Mouse (Mus musculus): Measurements from ENCODE around the gene Iqce. TPM values are rescaled to one million over a fixed set of nuclear protein-coding genes. Genes with fewer than 3 reads are reported as not detected.

Gene Iqce
- total and polyA plus RNA-seq, 2 experiments: 2.3 to 5.5 TPM

DNA sequence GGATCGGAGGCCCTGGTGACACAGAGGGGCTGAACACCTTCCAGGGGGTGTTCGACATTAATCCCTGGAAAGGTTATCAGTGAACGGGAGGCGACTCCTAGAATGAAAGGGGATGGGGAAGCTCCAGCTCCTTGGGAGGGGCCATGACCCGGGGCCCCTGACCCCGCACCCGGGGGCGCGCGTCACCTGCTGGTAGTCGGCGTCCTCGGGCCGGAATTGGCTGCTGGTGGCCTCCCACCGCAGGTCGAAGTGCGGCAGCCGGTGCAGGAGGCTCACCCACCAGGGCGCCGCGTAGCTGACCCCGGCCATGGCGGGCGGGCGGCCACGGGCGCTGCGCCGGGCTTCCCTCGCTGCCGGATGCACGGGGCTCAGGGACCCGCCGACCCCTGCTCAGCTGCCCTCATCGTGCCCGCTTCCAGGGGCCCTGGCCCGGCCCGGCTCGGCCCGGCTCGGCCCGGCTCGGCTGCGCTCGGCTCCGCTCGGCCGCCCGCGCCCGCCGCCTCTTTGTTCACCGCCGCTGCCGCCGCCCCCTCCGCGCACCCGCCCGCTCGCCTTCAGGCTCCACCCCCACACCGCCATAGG, 53.6 kb downstream of the Iqce start, which contains the start of gene Ttyh3:
TSS of gene Ttyh3 (minus strand) at position 513 of the 582 bp plus-strand sequence.
- H3K4me1 ChIP-seq (ENCODE audit: control insufficient read depth, insufficient read depth, low read length): peaks cover 10% of the 10 kb centered on the region
- no peak for DNase-seq (ENCODE audit: extremely low read depth, low read depth, low spot score)
- no peaks in the 10 kb centered on the region for H3K36me3 ChIP-seq (ENCODE audit: control insufficient read depth, insufficient read depth, low read length)
- no peak within 1 kb of the TSS for H3K27ac ChIP-seq (replicated peaks; ENCODE audit: insufficient read depth, low read depth, low read length)
- TF ChIP-seq POLR2A (IDR thresholded peaks at IDR 0.05; ENCODE audit: extremely low read depth, insufficient read depth, low read length) (0 out of 2 replicates have a peak, but pooled peaks have one; percentile 7), CTCF (IDR thresholded peaks at IDR 0.05; ENCODE audit: low read depth, low read length) (no peak)
- no peaks in the 10 kb centered on the region for H3K79me2 ChIP-seq (ENCODE audit: control insufficient read depth, insufficient read depth, low read length)
- 1% methylated on average over 46 of the region's 62 CpGs for WGBS
- H3K4me3 ChIP-seq (ENCODE audit: insufficient read depth, low read depth, low read length): peak within 1 kb of the TSS; percentile 81
- H3K27me3 ChIP-seq (ENCODE audit: control insufficient read depth, insufficient read depth, low read length): no peaks in the 10 kb centered on the region
- peak within 1 kb of the TSS; percentile 95 for H3K9ac ChIP-seq (ENCODE audit: low read depth, low read length)

DNA sequence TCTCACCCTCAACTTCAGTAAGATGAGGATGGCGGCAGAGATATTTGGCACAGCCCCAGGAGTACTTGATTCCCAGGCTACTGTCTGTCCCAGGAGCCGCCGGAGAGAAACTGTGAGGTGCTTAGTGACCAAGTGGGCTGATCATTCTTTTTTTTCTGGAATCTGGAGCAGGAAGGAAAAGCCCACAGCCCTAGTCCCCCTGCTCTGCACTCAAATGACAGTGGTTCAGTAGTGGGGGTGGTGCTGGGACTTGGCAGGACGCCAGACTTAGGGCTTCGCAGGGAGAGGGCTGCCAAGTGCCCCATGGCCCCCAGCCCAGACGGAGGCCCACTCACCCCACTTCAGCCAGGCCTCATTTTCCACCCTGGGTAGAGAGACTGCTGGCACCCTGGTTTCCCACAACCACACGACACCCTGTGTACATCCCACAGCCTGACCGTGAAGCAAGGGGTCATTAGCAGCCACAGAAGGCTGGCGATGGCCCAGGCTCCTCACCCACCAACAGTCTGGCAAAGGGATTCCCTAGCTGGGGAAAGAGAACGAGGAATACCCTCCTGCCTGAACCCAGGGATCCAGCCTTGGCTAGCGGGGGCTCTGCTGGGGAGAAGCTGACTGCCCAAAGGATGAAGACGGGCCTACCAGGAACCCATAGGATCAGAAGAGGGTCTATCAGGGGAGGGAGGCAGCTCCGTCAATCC, 54.2 kb downstream of the Iqce start:
- no peak for TF ChIP-seq POLR2A (IDR thresholded peaks at IDR 0.05; ENCODE audit: extremely low read depth, insufficient read depth, low read length)
- no peak for TF ChIP-seq CTCF (IDR thresholded peaks at IDR 0.05; ENCODE audit: low read depth, low read length)
- no peak overlapping the region for H3K27ac ChIP-seq (replicated peaks; ENCODE audit: insufficient read depth, low read depth, low read length)
- peaks cover 10% of the 10 kb centered on the region for H3K4me1 ChIP-seq (ENCODE audit: control insufficient read depth, insufficient read depth, low read length)
- DNase-seq (ENCODE audit: extremely low read depth, low read depth, low spot score): no peak
- H3K27me3 ChIP-seq (ENCODE audit: control insufficient read depth, insufficient read depth, low read length): no peaks in the 10 kb centered on the region
- H3K4me3 ChIP-seq (ENCODE audit: insufficient read depth, low read depth, low read length): peak overlapping the region; percentile 81
- H3K79me2 ChIP-seq (ENCODE audit: control insufficient read depth, insufficient read depth, low read length): no peaks in the 10 kb centered on the region
- 4% methylated on average over 13 of the region's 13 CpGs for WGBS
- H3K36me3 ChIP-seq (ENCODE audit: control insufficient read depth, insufficient read depth, low read length): no peaks in the 10 kb centered on the region
- peak overlapping the region; percentile 95 for H3K9ac ChIP-seq (ENCODE audit: low read depth, low read length)

DNA sequence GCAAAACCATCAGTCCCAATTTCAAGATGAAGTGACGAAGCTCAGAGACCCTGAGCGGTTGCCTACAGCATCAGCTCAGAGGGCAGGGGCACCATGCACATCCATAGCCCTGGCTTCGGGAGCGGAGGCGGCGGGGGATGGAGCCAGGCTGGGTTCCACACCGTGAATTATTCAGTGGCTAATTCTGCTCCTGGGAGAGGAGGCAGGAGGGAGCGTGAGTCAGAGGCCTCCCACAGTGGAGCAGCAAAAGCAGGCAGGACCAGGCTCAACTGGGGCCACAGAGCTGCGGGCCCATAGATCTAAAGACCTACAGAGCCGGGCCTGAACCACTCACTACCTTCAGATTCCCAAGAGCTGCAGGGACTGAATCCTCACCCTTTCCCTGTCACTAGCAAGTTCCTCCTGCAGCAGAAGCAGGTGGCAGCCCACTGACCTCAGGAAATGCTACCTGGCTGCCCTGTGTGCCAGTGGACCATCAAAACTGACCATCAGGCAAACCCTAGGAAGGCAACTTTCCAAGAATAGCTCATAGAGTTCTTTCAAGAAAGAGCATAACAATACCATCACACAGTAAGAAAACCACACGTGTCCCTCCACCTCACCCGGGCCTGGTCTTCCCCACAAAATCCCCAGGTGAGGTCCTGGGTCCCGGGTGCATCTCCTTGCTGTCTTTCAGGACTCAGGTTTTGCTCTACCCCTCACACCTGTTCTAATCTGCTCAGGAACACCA, 55.0 kb downstream of the Iqce start:
- H3K79me2 ChIP-seq (ENCODE audit: control insufficient read depth, insufficient read depth, low read length): no peaks in the 10 kb centered on the region
- no peak overlapping the region for H3K27ac ChIP-seq (replicated peaks; ENCODE audit: insufficient read depth, low read depth, low read length)
- peaks cover 10% of the 10 kb centered on the region for H3K4me1 ChIP-seq (ENCODE audit: control insufficient read depth, insufficient read depth, low read length)
- no peaks in the 10 kb centered on the region for H3K27me3 ChIP-seq (ENCODE audit: control insufficient read depth, insufficient read depth, low read length)
- WGBS: 87% methylated on average over 13 of the region's 13 CpGs
- no peak for DNase-seq (ENCODE audit: extremely low read depth, low read depth, low spot score)
- no peak for TF ChIP-seq CTCF (IDR thresholded peaks at IDR 0.05; ENCODE audit: low read depth, low read length)
- no peak for TF ChIP-seq POLR2A (IDR thresholded peaks at IDR 0.05; ENCODE audit: extremely low read depth, insufficient read depth, low read length)
- H3K9ac ChIP-seq (ENCODE audit: low read depth, low read length): 0 out of 2 replicates have a peak overlapping the region, but pooled peaks have one; percentile 10
- no peak overlapping the region for H3K4me3 ChIP-seq (ENCODE audit: insufficient read depth, low read depth, low read length)
- no peaks in the 10 kb centered on the region for H3K36me3 ChIP-seq (ENCODE audit: control insufficient read depth, insufficient read depth, low read length)

DNA sequence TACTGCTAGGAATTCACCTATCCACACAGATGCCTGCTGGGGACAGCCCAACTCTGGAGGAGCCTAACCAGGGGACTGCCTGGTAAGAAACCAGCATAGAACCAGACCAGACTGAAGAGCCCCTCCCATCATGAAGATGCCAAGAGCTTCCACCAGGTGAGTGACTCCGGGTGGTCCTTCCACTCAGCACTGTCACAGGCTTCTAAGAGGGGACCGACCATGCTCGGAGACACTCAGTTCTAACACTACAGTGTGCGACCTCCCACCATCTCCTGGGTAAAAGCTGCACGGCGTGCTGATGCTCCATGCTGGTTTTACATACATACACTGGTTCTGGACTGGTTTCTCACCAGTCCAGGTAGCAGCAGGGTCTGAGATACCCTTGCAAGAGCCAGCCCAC, 56.0 kb downstream of the Iqce start:
- no peak for DNase-seq (ENCODE audit: extremely low read depth, low read depth, low spot score)
- H3K9ac ChIP-seq (ENCODE audit: low read depth, low read length): no peak overlapping the region
- H3K79me2 ChIP-seq (ENCODE audit: control insufficient read depth, insufficient read depth, low read length): no peaks in the 10 kb centered on the region
- no peaks in the 10 kb centered on the region for H3K36me3 ChIP-seq (ENCODE audit: control insufficient read depth, insufficient read depth, low read length)
- H3K4me3 ChIP-seq (ENCODE audit: insufficient read depth, low read depth, low read length): no peak overlapping the region
- H3K27ac ChIP-seq (replicated peaks; ENCODE audit: insufficient read depth, low read depth, low read length): no peak overlapping the region
- no peak for TF ChIP-seq CTCF (IDR thresholded peaks at IDR 0.05; ENCODE audit: low read depth, low read length)
- no peaks in the 10 kb centered on the region for H3K27me3 ChIP-seq (ENCODE audit: control insufficient read depth, insufficient read depth, low read length)
- WGBS: 97% methylated on average over 6 of the region's 6 CpGs
- peaks cover 10% of the 10 kb centered on the region for H3K4me1 ChIP-seq (ENCODE audit: control insufficient read depth, insufficient read depth, low read length)

DNA sequence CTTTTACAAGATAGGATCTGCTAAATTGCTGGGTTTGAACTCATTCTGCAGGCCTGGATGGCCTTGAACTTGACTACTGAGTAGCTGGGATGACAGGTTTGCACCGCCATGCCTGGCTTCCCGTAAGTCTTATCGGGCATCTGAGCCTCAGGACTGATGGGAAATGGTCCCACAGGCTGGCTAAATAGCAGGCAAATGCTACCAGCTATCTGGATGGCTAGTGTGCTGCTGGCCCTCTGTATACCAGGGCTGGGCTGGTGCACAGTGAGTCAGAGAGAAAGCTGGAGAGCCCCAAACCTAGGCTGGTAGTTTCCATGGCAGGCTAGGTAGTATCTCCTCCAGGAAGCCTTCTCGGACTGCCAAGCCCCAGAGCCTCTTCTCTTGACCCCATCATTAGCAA, 56.7 kb downstream of the Iqce start:
- H3K9ac ChIP-seq (ENCODE audit: low read depth, low read length): no peak overlapping the region
- 91% methylated on average over 4 of the region's 4 CpGs for WGBS
- peaks cover 10% of the 10 kb centered on the region for H3K4me1 ChIP-seq (ENCODE audit: control insufficient read depth, insufficient read depth, low read length)
- H3K27me3 ChIP-seq (ENCODE audit: control insufficient read depth, insufficient read depth, low read length): no peaks in the 10 kb centered on the region
- no peak for DNase-seq (ENCODE audit: extremely low read depth, low read depth, low spot score)
- H3K79me2 ChIP-seq (ENCODE audit: control insufficient read depth, insufficient read depth, low read length): no peaks in the 10 kb centered on the region
- no peak overlapping the region for H3K27ac ChIP-seq (replicated peaks; ENCODE audit: insufficient read depth, low read depth, low read length)
- no peaks in the 10 kb centered on the region for H3K36me3 ChIP-seq (ENCODE audit: control insufficient read depth, insufficient read depth, low read length)
- H3K4me3 ChIP-seq (ENCODE audit: insufficient read depth, low read depth, low read length): no peak overlapping the region
- no peak for TF ChIP-seq POLR2A (IDR thresholded peaks at IDR 0.05; ENCODE audit: extremely low read depth, insufficient read depth, low read length)
- TF ChIP-seq CTCF (IDR thresholded peaks at IDR 0.05; ENCODE audit: low read depth, low read length): no peak
